Mouse (Mus musculus) retina, postnatal 1 day (tissue): ENCODE measurements at regions not wholly inside any gene's neighbourhood (a gene's known extent, or its start where the extent isn't known, plus 50 kb on each side); places are given as distances from the start of the nearest gene placed in this dataset.

ENCODE experiments used
- DNase-seq: peaks from one replicate; pipeline ENCODE4 v3.0.0-alpha.2; 2012

DNA sequence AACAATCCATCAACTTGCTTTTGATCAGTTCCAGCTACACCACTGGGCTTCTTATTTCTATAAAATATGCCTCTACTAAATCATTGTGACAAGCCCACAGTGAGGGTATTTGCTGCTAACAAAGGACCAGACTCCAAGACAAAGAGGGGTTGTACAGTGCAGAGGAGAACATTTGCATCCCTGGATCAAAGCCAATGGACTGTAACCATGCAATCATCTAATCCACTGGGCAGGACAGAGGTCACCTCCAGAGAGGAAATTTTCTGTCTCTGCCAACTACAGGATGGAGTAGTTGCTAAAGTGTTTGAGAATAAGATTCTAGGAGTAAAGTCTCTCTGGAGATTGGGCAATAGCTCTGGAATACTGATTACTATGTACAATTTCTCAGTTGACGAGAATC lies 272.9 kb downstream of the Cox7c start:
- DNase-seq, result peak; percentile 94

DNA sequence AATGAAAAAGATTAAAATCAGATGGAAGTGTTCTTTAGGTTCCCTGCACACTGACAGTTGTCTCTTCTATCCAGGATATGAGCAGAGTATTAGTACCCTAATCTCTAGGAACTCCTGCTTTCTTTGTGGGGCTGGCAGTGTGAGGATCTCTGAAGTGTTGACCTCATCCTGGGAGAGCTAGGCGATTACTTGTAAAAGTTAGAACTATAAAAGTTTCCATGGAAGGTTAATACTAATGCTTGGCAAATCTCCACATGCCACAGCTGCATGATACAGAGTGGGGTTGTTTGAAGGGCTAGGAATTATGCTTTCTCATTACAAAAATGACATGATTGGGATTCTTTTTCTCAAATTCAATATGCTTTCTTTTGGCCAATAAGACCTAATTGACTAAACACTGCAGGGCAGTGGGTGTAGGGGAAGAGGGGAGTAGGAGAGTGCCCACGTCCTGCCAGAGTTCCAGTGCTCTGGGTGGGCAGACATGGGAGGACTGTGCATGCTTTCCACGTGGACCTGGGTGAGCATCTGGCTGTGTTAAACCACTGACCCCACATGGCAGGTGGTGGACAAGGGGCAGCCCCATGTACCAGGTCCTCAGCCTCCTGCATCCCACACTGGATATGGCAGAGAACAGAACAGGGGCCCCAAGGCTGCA lies 275.6 kb downstream of the Cox7c start:
- DNase-seq, result no peak

DNA sequence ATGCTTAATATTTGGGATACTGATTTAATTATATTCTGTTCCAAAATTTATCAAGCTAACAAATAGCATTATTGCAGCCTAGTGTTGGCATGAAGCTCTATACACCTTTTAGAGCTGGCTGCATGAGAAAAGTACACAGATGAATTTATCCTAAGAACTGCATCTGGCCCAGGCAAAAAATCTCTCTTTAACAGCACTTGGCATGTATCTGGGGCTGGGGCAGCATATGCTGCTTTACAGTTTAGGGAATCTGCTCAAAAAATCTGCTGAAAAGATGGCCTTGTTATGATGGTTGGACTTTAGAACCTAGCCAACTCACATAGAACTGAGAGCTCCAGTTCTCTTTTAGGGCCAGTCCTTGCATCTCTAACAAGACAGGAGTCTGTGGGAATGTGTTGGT lies 276.2 kb downstream of the Cox7c start:
- DNase-seq, result no peak

DNA sequence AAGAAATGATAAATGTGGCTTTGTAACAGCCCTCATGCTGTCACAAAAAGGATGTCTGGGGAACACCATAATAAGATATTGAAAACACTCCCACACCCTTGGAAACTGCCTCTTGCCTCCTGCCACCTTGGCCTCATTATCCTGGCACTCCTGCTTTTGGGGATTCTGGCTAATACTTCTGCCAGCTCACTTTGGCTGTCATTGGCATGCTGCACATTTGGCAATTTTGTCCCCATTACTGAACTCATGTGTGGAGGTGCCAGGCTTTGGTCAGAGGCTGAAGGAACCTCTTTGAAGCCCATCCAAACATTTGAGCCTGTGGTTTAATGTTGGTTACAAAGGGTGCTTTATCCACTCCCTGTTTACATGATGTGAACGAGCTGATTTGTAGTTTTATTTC lies 278.2 kb downstream of the Cox7c start:
- DNase-seq, result no peak

DNA sequence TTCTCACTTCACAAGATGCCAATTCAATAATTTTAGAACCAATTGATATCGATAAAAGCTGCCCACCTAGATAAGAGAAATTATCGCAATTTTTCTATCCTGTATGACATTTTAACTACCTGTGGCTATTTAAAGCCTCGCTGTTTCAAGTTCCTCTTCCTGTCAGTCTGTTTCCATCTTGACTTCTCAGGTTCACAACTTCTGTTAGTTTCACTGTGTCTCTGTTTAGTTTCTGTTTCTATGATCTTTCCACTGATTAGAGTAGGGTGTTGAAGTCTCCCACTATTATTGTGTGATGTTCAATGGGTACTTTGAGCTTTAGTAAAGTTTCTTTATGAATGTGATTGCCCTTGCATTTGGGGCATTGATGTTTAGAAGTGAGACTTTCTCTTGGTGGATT lies 322.1 kb downstream of the Cox7c start:
- DNase-seq, result no peak

DNA sequence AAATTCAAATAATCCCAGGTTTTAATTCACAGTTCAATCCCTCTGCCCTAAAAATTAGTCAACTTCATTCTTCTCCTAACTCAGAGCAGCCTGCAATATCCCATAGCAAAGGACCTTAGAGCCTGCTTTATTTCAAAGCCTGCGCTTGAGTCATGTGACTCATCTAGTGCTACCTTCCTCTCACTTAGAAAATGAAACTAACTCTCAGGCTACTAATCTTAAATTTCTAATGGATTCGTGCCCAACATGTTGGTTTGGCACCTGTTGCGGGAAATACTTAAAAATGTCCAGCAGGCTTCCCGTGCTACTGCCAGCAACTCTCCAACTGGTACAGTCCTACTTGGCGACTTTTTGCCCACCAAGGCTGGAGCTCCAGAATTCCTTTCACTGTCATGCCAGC lies 322.6 kb downstream of the Cox7c start:
- no peak for DNase-seq

DNA sequence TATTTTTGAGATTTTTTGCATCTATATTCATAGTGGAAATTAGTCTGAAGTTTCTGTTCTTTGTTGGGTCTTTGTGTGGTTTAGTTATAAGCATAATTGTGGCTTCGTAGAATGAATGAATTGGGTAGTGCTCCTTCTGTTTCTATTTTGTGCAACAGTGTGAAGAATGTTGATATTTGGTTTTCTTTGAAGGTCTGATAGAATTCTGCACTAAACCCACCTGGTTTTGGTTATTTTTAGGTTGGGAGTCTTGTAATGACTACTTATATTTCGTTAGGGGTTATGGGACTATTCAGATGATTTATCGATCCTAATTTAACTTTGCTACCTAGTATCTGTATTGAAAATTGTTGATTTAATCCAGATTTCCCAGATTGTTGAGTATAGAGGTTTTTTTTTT lies 326.4 kb downstream of the Cox7c start:
- no peak for DNase-seq

DNA sequence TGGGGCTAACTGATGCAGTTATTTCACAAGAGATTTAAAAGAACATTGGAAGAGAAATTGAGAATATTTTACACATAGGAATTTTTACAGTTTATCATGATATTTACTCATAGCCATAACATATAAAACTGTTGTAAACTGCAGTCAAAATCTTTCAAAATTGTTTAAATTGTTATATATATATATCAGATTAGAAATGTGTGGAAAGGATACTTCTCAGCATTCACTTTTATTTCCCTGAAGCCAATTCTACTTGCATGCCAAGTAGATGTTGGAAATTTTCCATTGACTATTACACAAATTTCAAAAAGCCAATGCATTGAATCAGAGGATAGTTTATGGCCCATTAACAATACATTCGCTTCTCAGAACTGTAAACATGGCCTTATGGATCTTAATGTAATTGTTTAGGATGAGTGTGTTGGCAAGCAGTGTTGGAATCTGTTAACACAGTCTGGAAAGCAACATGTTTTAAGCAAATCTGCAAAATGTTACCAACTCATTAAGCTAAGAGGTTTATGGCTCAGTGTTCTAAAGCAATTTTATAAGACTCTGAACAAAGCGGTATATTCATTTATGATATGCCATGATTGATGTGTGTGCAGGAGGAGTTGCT lies 330.7 kb downstream of the Cox7c start:
- no peak for DNase-seq

DNA sequence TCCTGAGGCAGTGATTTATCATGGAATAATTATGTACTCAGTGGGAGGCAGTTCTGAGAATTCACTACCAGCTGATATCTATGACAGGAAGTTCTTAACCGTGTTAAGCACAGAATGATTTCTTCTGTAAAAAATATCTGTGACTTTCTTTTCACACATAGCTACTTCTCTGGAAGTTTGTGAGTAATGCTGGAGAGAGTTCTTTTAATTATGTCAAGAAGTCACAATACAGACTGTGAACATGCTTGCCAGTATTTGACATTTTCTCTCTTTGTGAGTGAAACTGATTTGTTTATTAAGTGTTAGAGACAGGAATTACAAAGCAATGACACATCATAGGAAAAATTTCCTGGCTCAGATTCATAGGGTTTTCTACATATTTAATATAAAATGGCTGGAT lies 354.3 kb downstream of the Cox7c start:
- no peak for DNase-seq
